Mouse (Mus musculus) MEL (cell line): ENCODE measurements around the gene Ivd.

Experiments
- CTCF ChIP-seq, 3 experiments: IDR thresholded peaks in 2 of 3; conservative IDR thresholded peaks in 1 of 3; 2 replicates each; pipeline ENCODE4 v1.5.1; 2011 to 2012; ENCODE audit warnings: low read length in 3 of 3, low read depth in 2 of 3, mild to moderate bottlenecking in 2 of 3, improper control_type of control experiment in 1 of 3, inconsistent platforms in 1 of 3, mixed read lengths in 1 of 3, moderate library complexity in 1 of 3; ENCODE audit not compliant: control insufficient read depth in 1 of 3, insufficient read depth in 1 of 3, poor library complexity in 1 of 3, severe bottlenecking in 1 of 3
- POLR2AphosphoS5 ChIP-seq: IDR thresholded peaks from 2 replicates; pipeline ENCODE4 v1.6.1; 2012; ENCODE audit warnings: low read depth, borderline replicate concordance, mild to moderate bottlenecking, inconsistent platforms, low read length, moderate library complexity, mixed read lengths
- RAD21 ChIP-seq: IDR thresholded peaks from 2 replicates; pipeline ENCODE4 v1.6.1; 2011; ENCODE audit warnings: mild to moderate bottlenecking, low read depth, low read length, improper control_type of control experiment
- ZC3H11A ChIP-seq: IDR thresholded peaks from 2 replicates; pipeline ENCODE4 v1.6.1; 2012; ENCODE audit warnings: low read depth, mild to moderate bottlenecking, inconsistent platforms, low read length, improper control_type of control experiment

- TF ChIP-seq RAD21 (no peak), POLR2AphosphoS5 (no peak), CTCF (IDR thresholded peaks at IDR 0.05 in 2 of 3, conservative IDR thresholded peaks at IDR 0.05 in 1 of 3; ENCODE audit: control insufficient read depth in 1 of 3, insufficient read depth in 1 of 3, low read depth in 2 of 3, low read length in 3 of 3, poor library complexity in 1 of 3, severe bottlenecking in 1 of 3) (no peak), ZC3H11A (no peak)
Measured at GRCm38 (mm10) chr2:118916436-118916835, 54.7 kb downstream of the Ivd start.
